Mouse (Mus musculus) fibroblast of lung, adult 2 months (primary cell): ENCODE measurements around the gene Tmem79.
"Not testable (repeated sequence)": the region's sequence is repeated elsewhere in the genome, so short reads cannot be mapped to it uniquely, and the experiment has no call there.

Source experiments
- DNase-seq: peaks from one replicate; pipeline ENCODE4 v3.0.0-alpha.2; 2011; ENCODE audit warnings: low read depth

The Tmem79 gene

GRCm38 (mm10) chr3:88284815-88285564 lies 51.0 kb downstream of the Tmem79 start:
- DNase-seq, result not testable (repeated sequence)

DNA sequence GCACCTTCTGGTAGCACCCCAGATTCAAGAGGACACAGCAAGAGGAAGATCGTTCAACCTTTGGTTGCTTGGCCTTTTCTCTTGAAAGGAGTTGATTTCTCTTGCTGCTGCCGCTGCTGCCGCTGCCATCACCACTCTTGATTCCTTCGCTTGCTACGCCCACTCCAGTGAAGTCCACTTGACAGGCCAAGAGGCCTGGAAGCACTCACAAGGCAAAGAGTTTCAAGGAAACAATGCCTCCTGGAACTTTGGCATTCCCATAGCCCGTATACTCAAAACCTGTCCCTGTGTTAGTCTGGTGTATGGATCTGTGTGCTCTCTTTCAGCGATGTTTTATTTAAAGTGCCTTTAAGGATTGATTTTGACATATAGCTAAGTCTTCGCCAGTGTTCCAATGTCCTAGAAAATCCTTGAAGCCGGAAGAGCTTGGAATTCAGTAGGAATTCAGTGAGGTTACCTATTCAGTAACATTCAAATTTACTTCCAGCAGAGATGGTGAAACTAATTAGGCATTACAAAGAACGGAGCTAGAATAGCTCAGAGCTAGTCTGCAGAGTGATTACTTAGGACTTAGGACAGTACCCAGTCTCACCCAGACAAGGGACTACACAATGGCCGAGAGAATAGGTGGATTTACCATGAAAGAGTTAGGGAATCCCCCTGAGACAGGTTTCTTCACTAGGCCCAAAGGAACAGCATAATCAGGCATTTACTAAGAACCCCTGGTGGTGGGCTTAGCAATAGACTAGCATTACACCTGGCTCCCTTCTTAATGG lies 54.6 kb downstream of the Tmem79 start:
- DNase-seq, result not testable (repeated sequence)

DNA sequence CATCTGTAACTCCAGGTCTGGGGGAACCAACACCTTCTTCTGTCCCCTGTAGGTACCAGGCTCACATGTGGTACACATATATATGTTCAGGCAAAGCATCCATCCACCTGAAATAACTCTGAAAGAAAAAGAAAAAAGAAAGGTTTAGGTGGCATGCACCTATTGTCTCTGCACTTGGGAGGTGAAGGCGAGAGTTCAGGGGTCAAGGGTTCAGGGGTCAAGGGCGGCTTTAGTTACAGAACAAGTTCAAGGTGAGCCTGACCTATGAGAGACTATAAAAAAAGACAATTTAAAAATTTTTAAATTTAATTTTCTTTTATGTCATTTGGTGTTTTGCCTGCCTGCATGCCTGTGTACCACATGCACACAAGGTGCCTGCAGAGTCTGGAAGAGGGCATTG lies 55.9 kb downstream of the Tmem79 start:
- no peak for DNase-seq
